Mouse (Mus musculus) E14TG2a.4 (cell line): ENCODE results near the gene Spop.

ENCODE experiments used
- H3K27me3 ChIP-seq: 2 replicates; pipeline ENCODE4 v1.6.1; 2014; ENCODE audit warnings: low read length, control low read depth; ENCODE audit not compliant: insufficient read depth
- H3K36me3 ChIP-seq: 2 replicates; pipeline ENCODE4 v1.6.1; 2014; ENCODE audit warnings: low read length, control low read depth; ENCODE audit not compliant: insufficient read depth
- H3K4me1 ChIP-seq: replicated peaks from 2 replicates; pipeline ENCODE4 v1.6.1; 2014; ENCODE audit warnings: low read depth, low read length, control low read depth
- H3K4me3 ChIP-seq: replicated peaks from 2 replicates; pipeline ENCODE4 v1.5.1; 2014; ENCODE audit warnings: mild to moderate bottlenecking, low read length
- H3K9me3 ChIP-seq: 2 replicates; pipeline ENCODE4 v1.6.1; 2014; ENCODE audit warnings: low read length, control low read depth
- CTCF ChIP-seq: conservative IDR thresholded peaks from 2 replicates; pipeline ENCODE4 v1.5.1; 2014; ENCODE audit warnings: low read length
- NANOG ChIP-seq: IDR thresholded peaks from 2 replicates; pipeline ENCODE4 v1.6.1; 2014; ENCODE audit warnings: borderline replicate concordance, low read length, mixed read lengths
- POU5F1 ChIP-seq: IDR thresholded peaks from 2 replicates; pipeline ENCODE4 v1.6.1; 2014; ENCODE audit warnings: low read length, borderline replicate concordance

The Spop gene

DNA sequence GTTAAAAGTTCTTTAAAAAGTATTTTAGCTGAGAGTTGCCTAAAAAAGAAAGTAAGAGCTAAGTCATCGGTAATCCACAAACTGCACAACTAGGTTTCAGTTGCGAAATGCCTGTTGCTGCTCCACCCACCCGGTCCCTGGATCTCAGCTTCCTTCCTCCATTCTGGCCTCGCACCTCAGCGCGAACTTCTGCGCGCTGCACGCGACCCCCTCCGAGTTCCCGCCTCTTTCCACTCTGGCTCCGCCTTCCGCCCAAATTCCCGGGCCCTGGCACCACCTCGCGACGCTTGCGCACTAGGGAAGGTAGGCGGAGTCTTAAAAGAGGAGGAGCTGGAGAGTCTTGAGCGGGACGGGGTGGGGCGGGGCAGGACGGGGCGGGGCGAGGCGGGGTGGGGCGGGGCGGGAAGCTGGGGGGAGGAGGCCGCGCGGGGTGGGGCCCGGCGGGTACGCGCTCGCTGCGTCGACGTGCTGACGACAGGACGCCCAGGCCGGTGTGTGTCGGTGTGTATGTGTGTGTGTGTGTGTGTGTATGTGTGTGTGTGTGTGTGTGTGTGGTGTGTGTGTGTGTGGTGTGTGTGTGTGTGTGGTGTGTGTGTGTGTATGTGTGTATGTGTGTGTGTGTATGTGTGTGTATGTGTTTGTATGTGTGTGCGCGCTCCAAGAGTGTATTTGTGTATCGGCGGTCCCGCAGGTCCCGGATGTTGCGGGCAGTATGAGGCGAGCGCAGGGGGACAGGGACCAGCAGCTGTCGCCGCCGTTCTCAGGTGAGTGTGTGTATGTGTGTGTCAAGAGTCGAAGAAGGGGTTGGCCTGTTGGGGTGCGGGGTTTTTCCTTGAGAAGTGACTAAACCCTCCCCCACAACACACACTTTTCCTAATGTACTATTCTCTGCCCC lies at the start of gene Spop:
Gene Spop, plus strand, starts transcription at position 440 of the 895 bp plus-strand sequence.
- peaks cover 24% of the 10 kb centered on the region for H3K27me3 ChIP-seq
- H3K36me3 ChIP-seq: peaks cover 8% of the 10 kb centered on the region
- peak within 1 kb of the TSS; percentile 87 for H3K4me3 ChIP-seq
- TF ChIP-seq NANOG (no peak), CTCF (no peak), POU5F1 (no peak)
- peaks cover 20% of the 10 kb centered on the region for H3K4me1 ChIP-seq
- H3K9me3 ChIP-seq: peaks cover 5% of the 10 kb centered on the region

DNA sequence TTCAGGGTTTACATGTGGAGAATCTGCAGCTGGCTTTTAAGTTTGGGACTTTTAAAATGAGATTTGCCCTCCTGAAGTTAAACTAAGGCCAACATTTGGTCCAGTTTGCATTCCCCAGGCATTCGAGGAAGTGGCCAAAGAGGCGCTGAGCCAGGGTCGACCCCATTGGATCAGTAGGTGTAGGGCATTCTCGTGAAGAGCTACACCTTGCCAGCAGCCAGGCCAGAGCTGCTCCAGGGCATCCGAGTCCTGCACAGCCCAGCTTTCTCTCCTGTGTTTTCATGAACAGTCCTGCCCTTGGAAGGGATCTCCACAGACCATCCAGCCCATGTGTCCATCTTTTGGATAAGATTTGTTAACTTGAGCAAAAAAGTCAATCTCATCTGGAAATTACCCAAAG lies 49.5 kb upstream of the Spop start:
- Histone ChIP-seq H3K9me3 (no peaks in the 10 kb centered on the region), H3K27me3 (no peaks in the 10 kb centered on the region), H3K4me3 (no peak overlapping the region), H3K4me1 (peaks cover 18% of the 10 kb centered on the region), H3K36me3 (peaks cover 86% of the 10 kb centered on the region)
- TF ChIP-seq NANOG (no peak), POU5F1 (no peak)

DNA sequence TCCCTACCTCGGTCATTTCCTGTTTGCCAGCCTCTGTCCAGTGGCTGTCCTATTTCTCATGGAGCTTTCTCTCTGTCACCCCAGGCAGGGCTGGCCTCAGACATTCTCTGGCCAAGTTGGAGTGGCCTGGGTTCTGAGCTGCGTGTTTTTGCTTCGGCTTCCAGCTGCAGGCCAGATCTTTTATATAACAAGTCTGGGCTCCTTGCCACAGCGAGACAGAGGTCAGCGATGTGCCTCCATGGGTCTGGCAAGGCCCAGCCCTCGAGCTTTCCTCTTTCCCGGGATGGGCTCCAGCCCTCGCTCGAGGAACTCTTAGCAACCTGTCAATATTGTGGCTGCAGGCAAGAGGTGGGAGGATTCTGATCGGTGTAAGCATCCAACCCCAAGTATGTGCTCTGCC lies 48.3 kb upstream of the Spop start:
- H3K4me1 ChIP-seq: peaks cover 24% of the 10 kb centered on the region
- no peaks in the 10 kb centered on the region for H3K9me3 ChIP-seq
- TF ChIP-seq CTCF (no peak), NANOG (no peak), POU5F1 (no peak)
- H3K4me3 ChIP-seq: no peak overlapping the region
- no peaks in the 10 kb centered on the region for H3K27me3 ChIP-seq
- H3K36me3 ChIP-seq: peaks cover 86% of the 10 kb centered on the region

DNA sequence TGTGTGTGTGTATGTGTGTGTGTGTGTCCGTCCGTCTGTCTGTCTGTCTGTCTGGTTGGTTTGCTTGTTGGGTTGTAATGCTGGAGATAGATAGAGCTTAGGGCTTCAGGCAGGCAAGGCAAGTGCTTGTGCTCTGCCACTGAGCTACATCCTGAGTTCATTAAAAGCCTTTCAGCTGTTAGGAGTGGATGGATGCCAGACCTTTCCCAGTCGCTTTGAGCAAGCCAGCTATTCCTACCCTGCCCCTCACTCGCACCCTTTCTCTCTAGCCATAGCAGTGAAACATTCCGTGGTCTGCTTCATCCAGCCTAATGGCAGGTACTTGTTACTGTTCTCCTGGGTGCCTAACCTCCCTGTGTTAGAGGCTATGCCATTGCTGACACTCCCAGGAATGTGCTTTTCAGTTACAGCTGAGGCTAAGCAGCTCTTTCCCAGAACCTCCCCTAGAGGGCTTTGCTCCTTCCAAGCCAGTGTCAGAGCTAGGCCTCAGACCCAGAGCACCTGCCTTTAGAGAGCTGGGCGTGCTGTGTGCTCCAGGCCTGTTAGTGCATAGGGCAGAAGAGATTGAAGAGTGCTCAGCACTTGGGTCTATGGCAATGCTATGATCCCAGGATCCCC lies 47.5 kb upstream of the Spop start:
- TF ChIP-seq POU5F1 (no peak), CTCF (no peak; the same call in 1 of the 2 replicates), NANOG (no peak)
- Histone ChIP-seq H3K4me1 (peaks cover 26% of the 10 kb centered on the region), H3K9me3 (no peaks in the 10 kb centered on the region), H3K27me3 (no peaks in the 10 kb centered on the region), H3K4me3 (no peak overlapping the region), H3K36me3 (peaks cover 85% of the 10 kb centered on the region)

DNA sequence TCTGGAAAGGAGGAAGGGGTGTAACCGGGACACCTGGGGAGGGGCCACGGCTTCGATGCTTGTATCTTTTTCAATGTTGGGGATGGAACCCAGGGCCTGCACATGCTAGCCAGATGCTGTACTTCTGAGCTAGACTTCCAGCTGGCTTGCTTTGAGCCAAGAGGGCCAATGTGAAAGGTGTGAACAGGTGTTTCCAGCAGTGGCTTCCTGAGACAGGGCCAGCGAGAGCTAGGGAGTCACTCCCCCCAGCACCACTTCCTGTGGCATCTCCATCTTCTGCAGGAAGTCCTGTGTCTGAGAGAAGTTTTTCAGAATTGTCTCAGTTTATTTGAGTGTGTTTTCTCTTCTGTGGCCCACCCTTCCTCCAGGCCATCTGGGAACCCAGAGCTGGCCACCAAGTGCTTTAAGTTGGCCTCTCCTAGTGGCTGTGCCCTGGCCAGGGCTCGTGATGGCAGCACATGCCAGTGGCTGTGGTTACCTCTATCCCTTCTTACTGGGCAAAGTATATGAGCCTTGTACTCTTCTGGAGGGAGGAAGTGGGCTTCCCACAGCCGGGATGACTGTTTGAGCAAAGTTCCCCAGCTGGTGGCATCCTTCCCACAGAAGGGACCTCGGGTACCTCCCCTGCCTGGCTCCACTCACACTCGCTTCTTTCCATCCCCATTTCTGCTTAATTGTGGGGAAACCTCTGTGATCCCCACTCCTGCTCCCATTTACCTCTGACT lies 46.7 kb upstream of the Spop start:
- Histone ChIP-seq H3K4me3 (no peak overlapping the region), H3K4me1 (peaks cover 26% of the 10 kb centered on the region), H3K36me3 (peaks cover 88% of the 10 kb centered on the region), H3K9me3 (no peaks in the 10 kb centered on the region), H3K27me3 (no peaks in the 10 kb centered on the region)
- TF ChIP-seq NANOG (no peak), POU5F1 (no peak), CTCF (no peak)

DNA sequence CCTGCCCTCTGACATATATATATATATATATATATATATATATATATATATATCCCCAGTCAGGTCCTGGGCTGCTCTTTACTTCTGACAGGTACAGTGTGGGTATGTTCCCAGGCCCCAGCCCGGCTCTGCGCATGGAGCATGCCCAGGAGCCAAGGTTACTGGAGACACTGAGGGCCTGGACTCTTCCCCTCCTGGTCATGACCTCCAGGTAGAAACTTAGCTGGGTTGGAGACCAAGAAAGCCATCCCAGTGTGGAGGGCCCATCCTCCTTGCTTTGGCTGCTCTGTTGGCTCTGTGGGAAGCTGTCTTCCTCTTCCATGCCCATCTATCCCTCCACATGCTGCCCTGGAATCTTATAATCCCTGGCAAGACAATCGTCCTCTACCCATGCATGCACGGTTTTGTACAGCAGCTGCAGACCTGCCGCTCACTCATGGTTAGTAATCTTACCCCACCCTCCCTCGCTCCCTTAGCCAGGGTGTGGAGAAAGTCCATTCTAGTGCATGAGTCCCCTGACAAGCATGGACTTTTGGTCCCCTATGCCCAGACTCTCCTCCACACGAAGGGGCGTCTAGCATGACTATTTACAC lies 45.6 kb upstream of the Spop start:
- Histone ChIP-seq H3K36me3 (peaks cover 94% of the 10 kb centered on the region), H3K4me3 (no peak overlapping the region)
- TF ChIP-seq CTCF (no peak), POU5F1 (no peak), NANOG (no peak)

DNA sequence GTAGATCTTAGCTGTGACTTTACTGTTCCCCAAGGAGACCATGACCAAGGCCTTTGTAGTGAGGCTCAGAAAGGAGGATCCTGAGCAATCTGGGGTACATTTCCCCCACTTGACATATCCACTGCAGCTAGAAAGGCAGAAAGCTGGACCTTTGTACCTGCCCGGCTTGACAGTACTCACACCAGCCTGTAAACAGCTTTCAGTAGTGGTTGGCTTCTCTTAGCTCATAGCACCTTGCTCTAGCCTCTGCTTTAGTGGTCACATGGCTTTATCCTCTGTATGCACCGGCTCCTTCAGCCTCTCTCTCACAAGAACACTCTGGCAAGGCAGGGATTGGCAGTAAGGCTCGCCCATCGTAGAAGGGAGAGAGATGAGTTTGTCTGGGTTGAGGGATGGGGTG lies 45.0 kb upstream of the Spop start:
- H3K9me3 ChIP-seq: no peaks in the 10 kb centered on the region
- TF ChIP-seq CTCF: no peak
- no peak for TF ChIP-seq POU5F1
- no peak for TF ChIP-seq NANOG
- no peak overlapping the region for H3K4me3 ChIP-seq
- H3K27me3 ChIP-seq: no peaks in the 10 kb centered on the region
- H3K4me1 ChIP-seq: peaks cover 26% of the 10 kb centered on the region
- peaks cover 94% of the 10 kb centered on the region for H3K36me3 ChIP-seq

More for the DNA sequence above, 45.6 kb upstream of the Spop start:
- peaks cover 26% of the 10 kb centered on the region for H3K4me1 ChIP-seq
- no peaks in the 10 kb centered on the region for H3K9me3 ChIP-seq
- H3K27me3 ChIP-seq: no peaks in the 10 kb centered on the region

DNA sequence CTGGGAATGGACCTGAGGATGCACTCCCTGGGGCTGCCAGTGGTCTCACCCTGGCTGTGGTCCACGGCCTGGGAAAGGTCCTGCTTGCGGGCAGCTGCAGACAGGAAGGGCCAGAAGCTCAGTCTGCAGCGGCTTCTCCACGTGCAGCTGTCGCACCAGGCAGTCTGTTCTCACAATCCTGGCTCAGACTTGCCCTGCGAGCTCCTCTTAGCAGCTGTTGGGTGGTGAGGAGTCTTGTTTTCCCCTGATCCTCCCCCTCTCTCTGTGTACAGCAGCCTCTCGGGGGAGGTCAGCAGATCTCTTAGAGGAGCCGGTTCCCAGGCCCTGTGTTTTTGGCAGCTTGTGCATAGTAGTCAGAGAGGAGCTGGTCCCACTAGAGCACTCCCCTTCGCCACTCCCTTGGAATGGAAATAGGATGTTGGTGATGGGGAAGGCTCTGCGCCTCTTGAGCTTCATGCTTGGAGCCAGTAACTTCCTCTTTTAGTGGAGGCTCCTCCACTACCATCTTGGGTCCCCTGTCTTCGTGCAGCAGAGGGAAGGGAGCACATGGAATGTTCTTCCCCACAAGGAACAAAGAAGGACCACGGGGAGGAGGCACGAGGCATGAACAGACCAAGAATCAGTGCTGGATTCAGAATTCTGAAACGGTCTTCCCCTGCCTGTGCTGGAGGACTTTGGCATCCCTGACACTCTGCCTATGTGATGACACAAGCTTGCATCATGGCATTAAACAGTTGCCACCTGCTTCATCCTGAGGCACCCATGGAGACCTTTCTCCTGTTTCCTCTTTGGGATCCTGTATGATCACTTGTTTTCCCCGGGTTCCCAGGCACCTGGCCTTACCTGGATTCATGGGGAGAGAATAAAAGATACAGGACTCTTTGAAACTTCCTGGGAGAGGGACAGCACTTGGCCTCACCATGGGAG lies 43.7 kb upstream of the Spop start:
- Histone ChIP-seq H3K9me3 (no peaks in the 10 kb centered on the region), H3K4me1 (peaks cover 26% of the 10 kb centered on the region), H3K27me3 (no peaks in the 10 kb centered on the region), H3K4me3 (no peak overlapping the region), H3K36me3 (peaks cover 94% of the 10 kb centered on the region)
- TF ChIP-seq NANOG: no peak
- TF ChIP-seq POU5F1: no peak
- TF ChIP-seq CTCF: no peak
